Mouse (Mus musculus): ENCODE measurements around the gene Dhdh. TPM values are rescaled to one million over a fixed set of nuclear protein-coding genes. Genes with fewer than 3 reads are reported as not detected.
A peak's percentile ranks its signal among the peaks of the same experiment; 100 is the strongest.
"Not testable (repeated sequence)": the region's sequence is repeated elsewhere in the genome, so short reads cannot be mapped to it uniquely, and the experiment has no call there.

Dhdh gene
- total RNA-seq, 2 experiments from 2014 or later: 0.42 to 1.6 TPM

- ATAC-seq (replicated peaks; ENCODE audit: low FRiP score, poor library complexity, severe bottlenecking): no peak
Measured at GRCm38 (mm10) chr7:45514411-45514810, 25.8 kb upstream of the Dhdh start.

DNA sequence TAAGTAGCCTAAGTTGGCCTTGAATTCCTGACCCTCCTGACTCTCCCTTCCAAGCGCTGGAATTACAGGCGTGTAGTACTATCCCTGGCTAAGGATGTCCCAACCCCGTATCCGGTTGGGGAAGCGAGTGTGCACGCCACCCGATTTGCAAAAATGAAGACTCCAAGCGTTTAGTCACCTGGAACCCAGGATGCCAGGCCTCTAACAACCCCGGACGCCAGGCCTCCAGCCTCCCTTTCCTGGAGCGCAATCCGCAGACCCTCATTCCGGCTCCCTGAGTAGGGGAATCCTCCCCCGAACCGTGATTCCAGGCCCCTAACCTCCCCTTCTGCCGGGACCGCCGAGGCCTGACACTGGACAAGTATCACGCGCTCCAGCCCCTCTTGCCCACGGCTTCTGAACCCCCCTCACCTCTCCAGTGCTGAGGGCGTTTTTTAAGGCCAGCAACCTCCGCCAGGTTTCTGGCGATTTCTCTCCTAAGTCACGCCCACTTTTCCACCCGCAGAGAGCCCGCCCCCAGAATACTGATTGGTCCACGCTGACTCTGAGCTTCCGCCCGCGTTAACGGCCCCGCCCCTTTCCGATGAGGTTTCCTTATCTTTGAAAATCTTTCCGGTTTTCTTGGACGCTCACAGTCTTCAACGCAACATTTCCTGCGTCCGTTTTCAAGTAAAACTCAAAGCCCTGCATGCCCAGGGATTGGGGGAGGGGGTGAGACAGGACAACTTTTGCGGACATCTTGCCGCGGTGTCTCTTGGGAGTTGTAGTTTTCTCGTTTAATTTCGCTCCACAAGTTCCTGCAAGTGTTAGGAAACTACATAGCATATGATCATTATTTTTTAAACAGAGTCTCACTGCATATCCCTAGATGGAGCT lies 21.5 kb upstream of the Dhdh start, which contains the start of gene Nucb1:
Gene Nucb1, minus strand, starts transcription at position 495 of the 876 bp plus-strand sequence.
- peak; percentile 80 for ATAC-seq (replicated peaks; ENCODE audit: low FRiP score, poor library complexity, severe bottlenecking)

DNA sequence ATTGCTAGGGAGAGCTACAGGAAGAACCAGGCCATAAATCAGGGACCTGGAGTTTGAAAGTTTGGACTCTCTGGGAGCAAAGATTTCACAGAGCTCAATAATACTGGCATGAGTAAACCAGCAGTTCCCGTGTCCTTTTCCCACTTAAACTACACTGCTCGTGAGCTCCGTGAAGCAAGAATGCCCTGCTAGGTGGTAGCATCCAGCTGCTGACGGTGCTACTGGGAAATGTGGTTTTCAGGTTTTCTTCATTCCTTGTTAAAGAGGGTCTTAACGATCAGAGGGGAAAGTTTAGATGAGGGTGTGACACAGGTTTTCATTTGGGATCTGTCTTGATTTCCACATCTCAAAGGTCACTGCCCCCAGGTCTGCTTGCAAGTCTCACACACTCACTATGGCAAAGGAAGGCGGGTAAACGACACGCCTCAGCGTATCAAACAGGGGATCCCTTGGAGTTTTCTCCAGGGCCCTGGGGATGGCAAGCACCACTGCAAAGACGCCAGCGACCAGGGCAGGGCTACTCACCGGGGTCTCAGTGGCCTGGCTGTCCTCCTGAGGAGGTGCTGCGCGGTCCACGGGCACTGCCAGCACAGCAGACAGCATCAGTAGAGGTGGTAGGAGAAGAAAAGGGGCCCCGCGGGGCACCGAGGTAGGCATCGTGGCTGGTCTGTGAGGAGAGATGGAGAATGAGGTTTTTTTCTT lies 20.7 kb upstream of the Dhdh start:
- ATAC-seq (replicated peaks; ENCODE audit: low FRiP score, poor library complexity, severe bottlenecking): peak; percentile 60

GRCm38 (mm10) chr7:45508561-45508960 lies 20.0 kb upstream of the Dhdh start:
- peak; percentile 82 for ATAC-seq (replicated peaks; ENCODE audit: low FRiP score, poor library complexity, severe bottlenecking)

GRCm38 (mm10) chr7:45507583-45507982 lies 19.0 kb upstream of the Dhdh start:
- ATAC-seq (replicated peaks; ENCODE audit: low FRiP score, poor library complexity, severe bottlenecking): no peak

DNA sequence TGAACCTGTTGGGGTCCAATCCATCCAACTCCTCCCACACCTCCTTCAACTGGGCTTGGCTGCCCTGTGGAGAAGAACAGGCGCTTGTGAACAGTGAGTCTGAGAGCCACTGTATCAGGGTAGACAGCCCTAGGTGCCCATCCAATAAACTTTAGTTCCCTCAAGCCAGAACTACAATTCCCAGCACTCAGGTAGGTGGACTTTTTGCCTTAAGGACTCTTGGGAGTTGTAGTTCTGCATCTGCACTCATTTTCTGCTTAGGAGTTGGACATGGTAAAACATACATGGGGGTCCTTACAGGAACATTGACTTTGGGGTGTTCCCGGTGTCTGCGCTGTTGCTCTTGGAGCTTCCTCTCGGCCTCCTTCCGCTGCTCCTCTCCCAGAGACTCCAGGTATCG lies 9.8 kb upstream of the Dhdh start:
- no peak for ATAC-seq (replicated peaks; ENCODE audit: low FRiP score, poor library complexity, severe bottlenecking)

DNA sequence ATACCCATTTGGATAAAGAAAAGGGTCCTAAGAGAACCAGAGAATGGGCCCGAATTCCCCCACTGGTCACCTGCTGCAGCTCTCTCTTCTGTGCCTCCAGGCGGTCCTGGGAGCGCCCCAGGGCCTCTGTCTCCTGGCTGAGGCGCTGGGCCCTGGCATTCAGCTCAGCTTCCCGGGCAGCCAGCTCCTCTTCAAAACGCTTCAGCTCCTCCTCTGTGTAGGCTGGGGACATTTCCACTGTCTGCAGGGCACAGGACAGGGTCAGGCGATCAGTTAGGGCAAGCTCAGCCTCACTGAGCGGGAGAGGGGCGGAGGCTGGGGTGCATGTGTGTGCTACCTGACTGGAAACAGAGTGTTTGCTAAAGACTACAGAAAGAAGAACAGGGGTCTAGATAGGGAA lies 5.9 kb upstream of the Dhdh start:
- ATAC-seq (replicated peaks; ENCODE audit: low FRiP score, poor library complexity, severe bottlenecking): no peak

DNA sequence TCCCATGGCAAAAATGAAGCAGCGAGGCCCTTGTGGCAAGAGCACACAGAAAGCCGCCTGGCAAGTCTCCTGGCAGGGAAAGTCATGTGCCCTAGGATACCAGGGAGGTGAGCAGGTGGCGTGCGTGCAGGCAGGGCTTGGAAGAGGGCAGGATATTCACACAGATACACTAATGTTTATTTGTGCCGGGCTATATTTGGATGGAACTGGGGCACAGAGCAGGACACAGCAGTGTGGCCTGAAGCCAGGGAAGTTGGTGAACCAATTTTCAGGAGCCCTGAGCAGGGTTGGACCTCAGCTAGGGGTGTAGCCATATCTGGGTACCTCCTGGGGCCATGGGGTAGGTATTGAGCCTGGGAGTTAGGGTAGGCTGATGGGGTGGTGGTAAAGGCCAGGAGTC lies 4.3 kb upstream of the Dhdh start:
- ATAC-seq (replicated peaks; ENCODE audit: low FRiP score, poor library complexity, severe bottlenecking): no peak

DNA sequence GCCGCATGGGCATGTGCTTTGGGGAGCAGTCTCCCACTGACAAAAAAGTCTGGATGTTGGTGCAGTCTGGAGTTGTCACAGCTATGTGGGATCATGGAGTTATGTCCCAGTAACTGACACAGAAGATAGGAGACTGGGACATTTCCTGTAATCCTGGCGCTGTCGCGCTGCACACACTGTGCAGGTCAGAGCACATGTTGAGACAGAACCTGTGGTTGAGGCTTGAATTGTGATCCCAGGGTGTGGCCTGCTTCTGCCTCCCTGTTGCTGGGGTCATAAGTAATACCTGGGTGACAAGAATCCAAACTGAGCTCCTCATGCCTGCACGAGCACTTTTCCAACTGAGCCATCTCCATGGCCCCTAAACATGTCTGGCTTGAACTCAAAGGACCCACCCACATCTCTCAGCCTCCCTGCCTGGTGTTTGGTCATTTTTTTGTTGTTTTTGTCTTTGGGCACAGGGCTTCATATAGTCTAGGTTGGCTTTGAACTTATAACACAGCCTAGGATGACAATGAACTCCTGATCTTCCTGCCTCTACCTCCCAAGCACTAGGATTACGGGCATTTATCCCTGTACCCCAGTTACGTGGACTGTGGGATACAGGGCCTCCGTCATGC lies 3.7 kb upstream of the Dhdh start:
- ATAC-seq (replicated peaks; ENCODE audit: low FRiP score, poor library complexity, severe bottlenecking): no peak

DNA sequence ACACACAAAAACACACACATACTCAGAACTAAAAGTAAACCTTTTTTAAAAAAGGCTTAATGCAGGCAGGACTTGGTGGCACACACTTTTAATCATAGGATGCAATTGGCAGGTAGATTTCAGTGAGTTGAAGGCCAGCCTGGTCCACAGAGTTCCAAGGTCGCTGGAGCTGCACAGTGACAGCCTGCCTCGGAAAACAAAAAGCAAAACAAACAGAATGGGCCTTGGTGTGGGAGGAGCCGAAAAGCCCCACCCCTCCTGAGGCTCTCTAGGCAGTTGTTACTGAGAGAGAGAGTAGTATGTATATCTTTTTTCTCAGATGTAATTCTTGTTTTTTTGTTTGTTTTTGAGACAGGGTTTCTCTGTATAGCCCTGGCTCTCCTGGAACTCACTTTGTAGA lies 2.7 kb upstream of the Dhdh start:
- no peak for ATAC-seq (replicated peaks; ENCODE audit: low FRiP score, poor library complexity, severe bottlenecking)

GRCm38 (mm10) chr7:45490822-45491221 lies 2.2 kb upstream of the Dhdh start:
- no peak for ATAC-seq (replicated peaks; ENCODE audit: low FRiP score, poor library complexity, severe bottlenecking)

DNA sequence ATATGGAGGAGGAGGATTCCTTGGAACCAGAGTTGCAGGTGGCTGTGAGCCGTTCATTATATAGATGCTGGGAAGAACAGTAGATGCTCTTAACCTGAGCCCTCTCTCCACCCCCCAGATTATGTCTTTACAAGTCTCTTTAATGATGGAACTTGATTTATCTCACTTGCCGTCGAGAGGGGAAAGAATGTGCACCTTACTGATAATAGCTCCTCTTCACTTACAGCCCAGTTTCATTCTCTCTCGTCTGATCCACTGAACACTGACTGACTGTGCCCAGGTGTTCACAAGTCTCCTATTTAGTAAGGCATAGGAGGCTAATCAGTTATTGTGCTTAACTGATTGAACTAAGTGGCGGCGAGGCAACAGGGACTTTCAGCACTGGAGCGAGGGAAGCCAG lies 973 bp upstream of the Dhdh start:
- no peak for ATAC-seq (replicated peaks; ENCODE audit: low FRiP score, poor library complexity, severe bottlenecking)

DNA sequence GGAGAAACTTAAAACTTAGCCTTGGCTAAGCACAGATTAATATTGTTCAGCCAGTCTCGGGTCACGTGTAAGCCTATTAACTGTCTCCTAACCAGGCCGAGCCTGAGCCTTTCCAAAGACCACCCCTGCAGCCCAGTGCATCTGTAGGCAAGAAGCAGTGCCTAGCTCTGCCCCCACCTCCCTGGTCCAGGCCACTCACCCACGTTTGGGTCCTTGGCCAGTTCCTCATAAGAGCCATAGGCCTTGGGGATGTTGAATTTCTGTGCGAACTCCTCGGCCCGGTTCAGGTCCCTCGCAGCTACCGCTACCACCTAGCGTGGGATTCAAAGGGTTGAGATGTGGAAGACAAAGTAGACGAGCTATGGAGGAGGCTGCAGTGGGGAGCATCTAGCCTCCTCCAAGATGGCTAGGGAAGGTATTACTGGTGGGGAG lies 728 bp downstream of the Dhdh start:
- no peak for ATAC-seq (replicated peaks; ENCODE audit: low FRiP score, poor library complexity, severe bottlenecking)

- ATAC-seq (replicated peaks; ENCODE audit: low FRiP score, poor library complexity, severe bottlenecking): no peak
Measured at GRCm38 (mm10) chr7:45486761-45487415, 1.7 kb downstream of the Dhdh start, which contains the start of gene Gm45808. TSS of gene Gm45808 (minus strand) at chr7:45486811.

DNA sequence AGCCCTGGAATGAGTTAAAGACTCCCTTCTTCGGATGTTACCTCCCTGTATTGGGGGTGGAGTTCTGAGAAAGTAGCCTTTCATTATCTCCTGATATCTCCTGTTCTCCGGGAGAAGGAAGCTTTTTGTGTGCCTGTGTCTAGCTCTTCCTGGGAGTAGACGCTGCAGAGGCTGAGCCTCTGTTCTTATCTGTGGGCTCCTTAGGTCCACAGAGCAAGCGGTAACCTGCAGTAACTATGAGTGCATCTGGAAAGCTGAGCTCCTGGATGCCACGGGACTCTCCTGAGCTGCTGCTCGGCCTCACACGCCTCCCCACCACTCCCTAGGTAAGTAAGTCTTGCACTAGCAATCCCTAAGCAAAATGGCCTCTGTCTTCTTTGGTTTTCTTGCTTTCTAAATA lies 2.4 kb downstream of the Dhdh start:
- no peak for ATAC-seq (replicated peaks; ENCODE audit: low FRiP score, poor library complexity, severe bottlenecking)

GRCm38 (mm10) chr7:45484985-45485384 lies 3.6 kb downstream of the Dhdh start:
- ATAC-seq (replicated peaks; ENCODE audit: low FRiP score, poor library complexity, severe bottlenecking): not testable (repeated sequence)

DNA sequence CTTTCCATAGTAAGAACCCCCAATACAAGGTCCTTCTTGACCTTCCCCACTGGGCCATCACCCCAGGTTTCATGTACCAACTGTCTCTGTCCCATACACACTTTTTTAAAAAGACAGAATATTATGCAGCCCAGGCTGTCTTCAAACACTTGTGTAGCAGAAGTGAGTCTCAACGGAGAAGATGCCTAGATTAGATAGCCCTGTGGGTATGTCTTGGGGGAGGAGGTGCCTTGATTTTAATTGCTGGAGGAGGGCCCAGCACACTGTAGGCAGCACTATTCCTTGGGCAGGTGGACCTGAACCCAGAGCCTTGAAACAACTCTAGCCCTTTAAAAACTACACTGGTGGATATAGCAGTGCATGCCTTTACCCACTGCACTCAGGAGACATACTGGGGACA lies 6.4 kb downstream of the Dhdh start:
- ATAC-seq (replicated peaks; ENCODE audit: low FRiP score, poor library complexity, severe bottlenecking): no peak

- ATAC-seq (replicated peaks; ENCODE audit: low FRiP score, poor library complexity, severe bottlenecking): peak; percentile 90
Measured at GRCm38 (mm10) chr7:45481374-45481927, 7.2 kb downstream of the Dhdh start, which contains the start of gene Tulp2. TSS of gene Tulp2 (plus strand) at chr7:45481877.

DNA sequence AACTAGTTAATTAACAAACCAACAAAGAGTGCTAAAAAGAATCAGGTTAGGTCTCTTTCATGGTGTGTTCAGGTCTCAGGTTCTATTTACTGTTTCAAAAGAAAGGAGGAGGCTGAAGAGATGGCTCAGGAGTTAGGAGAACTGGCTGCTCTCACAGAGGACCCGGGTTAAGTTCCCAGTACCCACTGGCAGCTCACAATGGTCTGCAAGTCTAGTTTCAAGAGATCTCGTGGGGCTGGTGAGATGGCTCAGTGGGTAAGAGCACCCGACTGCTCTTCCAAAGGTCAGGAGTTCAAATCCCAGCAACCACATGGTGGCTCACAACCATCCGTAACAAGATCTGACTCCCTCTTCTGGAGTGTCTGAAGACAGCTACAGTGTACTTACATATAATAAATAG lies 8.3 kb downstream of the Dhdh start:
- ATAC-seq (replicated peaks; ENCODE audit: low FRiP score, poor library complexity, severe bottlenecking): not testable (repeated sequence)

- ATAC-seq (replicated peaks; ENCODE audit: low FRiP score, poor library complexity, severe bottlenecking): no peak
Measured at GRCm38 (mm10) chr7:45478774-45479173, 9.8 kb downstream of the Dhdh start.
